Mouse (Mus musculus): ENCODE results near the gene Gch1. TPM values are rescaled to one million over a fixed set of nuclear protein-coding genes. Genes with fewer than 3 reads are reported as not detected.

The Gch1 gene
- polyA plus RNA-seq, 2 experiments: 0.99 to 1.3 TPM

- Histone ChIP-seq H3K36me3 (ENCODE audit: control insufficient read depth, insufficient read depth, low read length) (no peaks in the 10 kb centered on the region), H3K27me3 (ENCODE audit: control insufficient read depth, insufficient read depth, low read length) (no peaks in the 10 kb centered on the region), H3K4me2 (replicated peaks; ENCODE audit: low read depth, low read length, severe bottlenecking) (no peak overlapping the region), H3K4me1 (ENCODE audit: control insufficient read depth, insufficient read depth, low read length) (no peaks in the 10 kb centered on the region), H3K27ac (replicated peaks; ENCODE audit: low read depth, low read length) (no peak overlapping the region), H3K4me3 (replicated peaks; ENCODE audit: low read length) (no peak overlapping the region), H3K9me3 (ENCODE audit: control insufficient read depth, low read length) (no peaks in the 10 kb centered on the region), H3K9ac (ENCODE audit: low read depth, low read length, severe bottlenecking) (no peak overlapping the region)
- no peak for DNase-seq (ENCODE audit: low spot score)
- ATAC-seq (ENCODE audit: low FRiP score, low read depth): no peak
- WGBS: 62% methylated on average over 2 of the region's 2 CpGs
- no peak for TF ChIP-seq POLR2A (IDR thresholded peaks at IDR 0.05; ENCODE audit: borderline replicate concordance, extremely low read depth, insufficient read depth, insufficient read length)
Measured at GRCm38 (mm10) chr14:47233602-47234001, 44.4 kb upstream of the Gch1 start.

GRCm38 (mm10) chr14:47229796-47230376, 40.7 kb upstream of the Gch1 start:
- 75% methylated on average over 11 of the region's 11 CpGs for WGBS

GRCm38 (mm10) chr14:47225931-47226330, 36.7 kb upstream of the Gch1 start:
- no peaks in the 10 kb centered on the region for H3K4me1 ChIP-seq (ENCODE audit: control insufficient read depth, insufficient read depth, low read length)
- no peak overlapping the region for H3K4me3 ChIP-seq (replicated peaks; ENCODE audit: low read length)
- ATAC-seq (ENCODE audit: low FRiP score, low read depth): no peak

More at GRCm38 (mm10) chr14:47229796-47230376, 40.7 kb upstream of the Gch1 start:
- Histone ChIP-seq H3K36me3 (ENCODE audit: control insufficient read depth, insufficient read depth, low read length) (no peaks in the 10 kb centered on the region), H3K4me3 (replicated peaks; ENCODE audit: low read length) (no peak overlapping the region), H3K27ac (replicated peaks; ENCODE audit: low read depth, low read length) (no peak overlapping the region), H3K9ac (ENCODE audit: low read depth, low read length, severe bottlenecking) (no peak overlapping the region), H3K4me1 (ENCODE audit: control insufficient read depth, insufficient read depth, low read length) (no peaks in the 10 kb centered on the region), H3K4me2 (replicated peaks; ENCODE audit: low read depth, low read length, severe bottlenecking) (no peak overlapping the region), H3K27me3 (ENCODE audit: control insufficient read depth, insufficient read depth, low read length) (no peaks in the 10 kb centered on the region), H3K9me3 (ENCODE audit: control insufficient read depth, low read length) (no peaks in the 10 kb centered on the region)
- peak; percentile 47 for ATAC-seq (ENCODE audit: low FRiP score, low read depth)
- TF ChIP-seq POLR2A (IDR thresholded peaks at IDR 0.05; ENCODE audit: borderline replicate concordance, extremely low read depth, insufficient read depth, insufficient read length): no peak
- peak; percentile 24 for DNase-seq (ENCODE audit: low spot score)

GRCm38 (mm10) chr14:47224476-47225325, 35.5 kb upstream of the Gch1 start:
- Histone ChIP-seq H3K9ac (ENCODE audit: low read depth, low read length, severe bottlenecking) (no peak overlapping the region), H3K36me3 (ENCODE audit: control insufficient read depth, insufficient read depth, low read length) (no peaks in the 10 kb centered on the region), H3K27me3 (ENCODE audit: control insufficient read depth, insufficient read depth, low read length) (no peaks in the 10 kb centered on the region), H3K4me2 (replicated peaks; ENCODE audit: low read depth, low read length, severe bottlenecking) (no peak overlapping the region), H3K4me1 (ENCODE audit: control insufficient read depth, insufficient read depth, low read length) (no peaks in the 10 kb centered on the region), H3K9me3 (ENCODE audit: control insufficient read depth, low read length) (no peaks in the 10 kb centered on the region), H3K4me3 (replicated peaks; ENCODE audit: low read length) (no peak overlapping the region), H3K27ac (replicated peaks; ENCODE audit: low read depth, low read length) (no peak overlapping the region)
- TF ChIP-seq POLR2A (IDR thresholded peaks at IDR 0.05; ENCODE audit: borderline replicate concordance, extremely low read depth, insufficient read depth, insufficient read length): no peak
- ATAC-seq (ENCODE audit: low FRiP score, low read depth) (no peak), DNase-seq (ENCODE audit: low spot score) (no peak)
- 80% methylated on average over 10 of the region's 10 CpGs for WGBS

More at GRCm38 (mm10) chr14:47225931-47226330, 36.7 kb upstream of the Gch1 start:
- Histone ChIP-seq H3K27me3 (ENCODE audit: control insufficient read depth, insufficient read depth, low read length) (no peaks in the 10 kb centered on the region), H3K4me2 (replicated peaks; ENCODE audit: low read depth, low read length, severe bottlenecking) (no peak overlapping the region), H3K27ac (replicated peaks; ENCODE audit: low read depth, low read length) (no peak overlapping the region), H3K9ac (ENCODE audit: low read depth, low read length, severe bottlenecking) (no peak overlapping the region), H3K36me3 (ENCODE audit: control insufficient read depth, insufficient read depth, low read length) (no peaks in the 10 kb centered on the region), H3K9me3 (ENCODE audit: control insufficient read depth, low read length) (no peaks in the 10 kb centered on the region)
- no peak for TF ChIP-seq POLR2A (IDR thresholded peaks at IDR 0.05; ENCODE audit: borderline replicate concordance, extremely low read depth, insufficient read depth, insufficient read length)
- no peak for DNase-seq (ENCODE audit: low spot score)
- 84% methylated on average over 8 of the region's 8 CpGs for WGBS

- Histone ChIP-seq H3K9ac (ENCODE audit: low read depth, low read length, severe bottlenecking) (no peak overlapping the region), H3K4me2 (replicated peaks; ENCODE audit: low read depth, low read length, severe bottlenecking) (no peak overlapping the region), H3K4me1 (ENCODE audit: control insufficient read depth, insufficient read depth, low read length) (no peaks in the 10 kb centered on the region), H3K27me3 (ENCODE audit: control insufficient read depth, insufficient read depth, low read length) (no peaks in the 10 kb centered on the region), H3K36me3 (ENCODE audit: control insufficient read depth, insufficient read depth, low read length) (no peaks in the 10 kb centered on the region), H3K27ac (replicated peaks; ENCODE audit: low read depth, low read length) (no peak overlapping the region), H3K4me3 (replicated peaks; ENCODE audit: low read length) (no peak overlapping the region), H3K9me3 (ENCODE audit: control insufficient read depth, low read length) (no peaks in the 10 kb centered on the region)
- ATAC-seq (ENCODE audit: low FRiP score, low read depth) (no peak), DNase-seq (ENCODE audit: low spot score) (no peak)
- TF ChIP-seq POLR2A (IDR thresholded peaks at IDR 0.05; ENCODE audit: borderline replicate concordance, extremely low read depth, insufficient read depth, insufficient read length): no peak
- WGBS: 76% methylated on average over 11 of the region's 11 CpGs
Measured at GRCm38 (mm10) chr14:47222631-47223450, 33.6 kb upstream of the Gch1 start.

Measured in limb, embryonic 14.5 days (tissue).